Mouse (Mus musculus): ENCODE results near the gene Rrh. TPM values are rescaled to one million over a fixed set of nuclear protein-coding genes. Genes with fewer than 3 reads are reported as not detected.

The Rrh gene
- not detected in 2 replicates for polyA plus RNA-seq (2015; fragmentation: Nextera tagmentation; extraction: Ambion mirVana)

DNA sequence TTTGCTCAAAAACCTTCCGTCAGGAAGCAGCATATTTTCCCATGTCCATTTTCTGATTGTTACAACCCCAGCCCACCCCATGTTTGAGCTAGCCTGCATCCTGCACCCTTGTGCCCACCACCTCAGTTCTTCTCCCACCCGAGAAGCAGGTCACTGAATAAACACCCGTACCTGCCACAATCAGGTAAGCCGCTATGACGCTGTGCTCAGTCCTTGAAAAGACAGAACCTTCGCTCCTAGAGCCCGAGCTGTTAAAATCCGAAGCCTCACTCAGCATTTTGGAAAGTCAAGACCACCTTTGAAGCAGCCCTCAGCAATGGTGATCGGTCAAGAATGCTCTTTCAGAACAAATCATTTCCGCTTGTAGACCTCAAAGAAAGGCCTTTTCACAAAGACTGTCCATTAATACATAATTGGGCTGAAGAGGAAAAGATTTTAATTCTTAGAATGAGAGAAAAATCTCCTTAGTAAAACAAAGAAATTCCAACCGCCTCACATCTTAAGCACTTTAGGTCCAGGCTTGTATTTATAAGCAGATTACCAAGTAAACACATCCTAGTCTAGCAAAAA is at the start of gene Rrh:
TSS of gene Rrh (minus strand) at position 382 of the 570 bp plus-strand sequence.
- no peak for ATAC-seq (ENCODE audit: low read depth)
- Histone ChIP-seq H3K27me3 (ENCODE audit: control insufficient read depth, insufficient read depth, low read depth, low read length) (no peaks in the 10 kb centered on the region), H3K9me3 (replicated peaks; ENCODE audit: control insufficient read depth, low read length) (no peaks in the 10 kb centered on the region), H3K4me1 (ENCODE audit: control insufficient read depth, low read depth, low read length) (no peaks in the 10 kb centered on the region), H3K4me2 (ENCODE audit: low read depth, low read length) (no peak within 1 kb of the TSS), H3K36me3 (ENCODE audit: control insufficient read depth, insufficient read depth) (peaks cover 13% of the 10 kb centered on the region), H3K9ac (ENCODE audit: low read depth, low read length) (no peak within 1 kb of the TSS), H3K27ac (ENCODE audit: low read length) (no peak within 1 kb of the TSS), H3K4me3 (ENCODE audit: low read depth, low read length) (no peak within 1 kb of the TSS)
- 85% methylated on average over 11 of the region's 11 CpGs for WGBS (ENCODE audit: insufficient replicate concordance)

GRCm38 (mm10) chr3:129863698-129864097 is 41.3 kb upstream of the Rrh start:
- no peaks in the 10 kb centered on the region for H3K27me3 ChIP-seq (ENCODE audit: control insufficient read depth, insufficient read depth, low read depth, low read length)
- H3K36me3 ChIP-seq (ENCODE audit: control insufficient read depth, insufficient read depth) = peaks cover 7% of the 10 kb centered on the region
- no peaks in the 10 kb centered on the region for H3K4me1 ChIP-seq (ENCODE audit: control insufficient read depth, low read depth, low read length)
- 46% methylated on average over 14 of the region's 14 CpGs for WGBS (ENCODE audit: insufficient replicate concordance)
- H3K4me2 ChIP-seq (ENCODE audit: low read depth, low read length) = no peak overlapping the region
- ATAC-seq (ENCODE audit: low read depth) = no peak
- H3K9ac ChIP-seq (ENCODE audit: low read depth, low read length) = no peak overlapping the region
- no peaks in the 10 kb centered on the region for H3K9me3 ChIP-seq (replicated peaks; ENCODE audit: control insufficient read depth, low read length)
- no peak overlapping the region for H3K4me3 ChIP-seq (ENCODE audit: low read depth, low read length)
- H3K27ac ChIP-seq (ENCODE audit: low read length) = no peak overlapping the region

DNA sequence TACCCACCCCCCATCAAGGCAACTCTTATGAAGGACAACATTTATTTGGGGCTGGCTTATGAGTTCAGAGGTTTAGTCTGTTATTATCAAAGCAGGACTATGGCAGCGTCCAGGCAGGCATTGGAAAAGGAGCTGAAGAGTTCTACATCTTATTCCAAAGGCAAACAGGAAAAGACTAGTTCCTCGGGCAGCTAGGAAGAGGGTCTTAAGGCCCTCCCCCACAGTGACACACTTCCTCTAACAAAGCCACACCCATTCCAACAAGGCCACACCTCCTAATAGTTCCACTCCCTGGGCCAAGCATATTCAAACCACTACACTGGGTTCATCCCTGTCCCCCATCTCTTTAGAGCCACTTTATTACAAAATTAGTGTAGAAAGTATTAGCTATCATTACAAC is 40.2 kb upstream of the Rrh start:
- Histone ChIP-seq H3K4me2 (ENCODE audit: low read depth, low read length) (no peak overlapping the region), H3K4me3 (ENCODE audit: low read depth, low read length) (no peak overlapping the region), H3K27ac (ENCODE audit: low read length) (no peak overlapping the region), H3K9me3 (replicated peaks; ENCODE audit: control insufficient read depth, low read length) (no peaks in the 10 kb centered on the region; the same call in 1 of the 2 replicates), H3K36me3 (ENCODE audit: control insufficient read depth, insufficient read depth) (peaks cover 13% of the 10 kb centered on the region), H3K4me1 (ENCODE audit: control insufficient read depth, low read depth, low read length) (no peaks in the 10 kb centered on the region), H3K27me3 (ENCODE audit: control insufficient read depth, insufficient read depth, low read depth, low read length) (no peaks in the 10 kb centered on the region), H3K9ac (ENCODE audit: low read depth, low read length) (no peak overlapping the region)
- no peak for ATAC-seq (ENCODE audit: low read depth)
- WGBS (ENCODE audit: insufficient replicate concordance) = 43% methylated on average over 2 of the region's 2 CpGs

GRCm38 (mm10) chr3:129846846-129847245 is 24.5 kb upstream of the Rrh start:
- WGBS (ENCODE audit: insufficient replicate concordance) = 65% methylated on average over 7 of the region's 7 CpGs
- Histone ChIP-seq H3K36me3 (ENCODE audit: control insufficient read depth, insufficient read depth) (no peaks in the 10 kb centered on the region), H3K27me3 (ENCODE audit: control insufficient read depth, insufficient read depth, low read depth, low read length) (no peaks in the 10 kb centered on the region), H3K4me2 (ENCODE audit: low read depth, low read length) (no peak overlapping the region), H3K4me3 (ENCODE audit: low read depth, low read length) (no peak overlapping the region), H3K27ac (ENCODE audit: low read length) (no peak overlapping the region), H3K9ac (ENCODE audit: low read depth, low read length) (no peak overlapping the region), H3K9me3 (replicated peaks; ENCODE audit: control insufficient read depth, low read length) (no peaks in the 10 kb centered on the region), H3K4me1 (ENCODE audit: control insufficient read depth, low read depth, low read length) (peaks cover 2% of the 10 kb centered on the region)
- no peak for ATAC-seq (ENCODE audit: low read depth)

GRCm38 (mm10) chr3:129845868-129846267 is 23.5 kb upstream of the Rrh start:
- WGBS (ENCODE audit: insufficient replicate concordance) = 46% methylated on average over 2 of the region's 2 CpGs
- Histone ChIP-seq H3K9ac (ENCODE audit: low read depth, low read length) (no peak overlapping the region), H3K9me3 (replicated peaks; ENCODE audit: control insufficient read depth, low read length) (no peaks in the 10 kb centered on the region), H3K4me2 (ENCODE audit: low read depth, low read length) (no peak overlapping the region), H3K27me3 (ENCODE audit: control insufficient read depth, insufficient read depth, low read depth, low read length) (no peaks in the 10 kb centered on the region), H3K27ac (ENCODE audit: low read length) (no peak overlapping the region), H3K4me1 (ENCODE audit: control insufficient read depth, low read depth, low read length) (peaks cover 2% of the 10 kb centered on the region), H3K36me3 (ENCODE audit: control insufficient read depth, insufficient read depth) (no peaks in the 10 kb centered on the region), H3K4me3 (ENCODE audit: low read depth, low read length) (no peak overlapping the region)
- no peak for ATAC-seq (ENCODE audit: low read depth)

GRCm38 (mm10) chr3:129838017-129838416 is 15.6 kb upstream of the Rrh start:
- H3K4me3 ChIP-seq (ENCODE audit: low read depth, low read length) = peak overlapping the region; percentile 33
- peak; percentile 73 for ATAC-seq (ENCODE audit: low read depth)
- no peak overlapping the region; the same call in 1 of the 2 replicates for H3K9ac ChIP-seq (ENCODE audit: low read depth, low read length)
- no peaks in the 10 kb centered on the region for H3K27me3 ChIP-seq (ENCODE audit: control insufficient read depth, insufficient read depth, low read depth, low read length)
- WGBS (ENCODE audit: insufficient replicate concordance) = 48% methylated on average over 7 of the region's 7 CpGs
- no peaks in the 10 kb centered on the region for H3K9me3 ChIP-seq (replicated peaks; ENCODE audit: control insufficient read depth, low read length)
- 0 out of 2 replicates have a peak overlapping the region, but pooled peaks have one; percentile 29 for H3K27ac ChIP-seq (ENCODE audit: low read length)
- H3K4me1 ChIP-seq (ENCODE audit: control insufficient read depth, low read depth, low read length) = no peaks in the 10 kb centered on the region; the same call in 1 of the 2 replicates
- peak overlapping the region; percentile 35 for H3K4me2 ChIP-seq (ENCODE audit: low read depth, low read length)
- no peaks in the 10 kb centered on the region for H3K36me3 ChIP-seq (ENCODE audit: control insufficient read depth, insufficient read depth)

DNA sequence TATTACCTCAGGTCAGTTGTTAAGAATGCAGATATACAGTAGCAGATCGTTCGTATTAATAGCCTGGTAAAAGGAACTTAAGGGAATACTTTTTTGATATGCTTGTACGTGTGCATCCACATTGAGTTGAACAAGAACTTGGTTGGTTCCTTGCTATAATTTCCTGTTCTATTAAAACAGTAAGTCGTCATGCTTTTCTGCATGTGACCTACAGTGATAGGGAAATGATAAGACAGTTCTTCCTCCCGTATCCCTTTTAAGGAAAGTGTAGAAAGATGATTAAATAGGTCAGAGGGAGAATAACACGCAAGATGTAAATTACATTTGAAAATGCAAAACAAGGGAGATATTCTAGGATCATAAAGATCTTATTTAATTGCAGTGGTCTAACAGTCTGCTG is 14.6 kb upstream of the Rrh start:
- H3K4me2 ChIP-seq (ENCODE audit: low read depth, low read length) = no peak overlapping the region
- H3K36me3 ChIP-seq (ENCODE audit: control insufficient read depth, insufficient read depth) = no peaks in the 10 kb centered on the region
- H3K4me3 ChIP-seq (ENCODE audit: low read depth, low read length) = peak overlapping the region; percentile 33
- no peaks in the 10 kb centered on the region for H3K9me3 ChIP-seq (replicated peaks; ENCODE audit: control insufficient read depth, low read length)
- H3K27me3 ChIP-seq (ENCODE audit: control insufficient read depth, insufficient read depth, low read depth, low read length) = no peaks in the 10 kb centered on the region
- 46% methylated on average over 6 of the region's 6 CpGs for WGBS (ENCODE audit: insufficient replicate concordance)
- no peak for ATAC-seq (ENCODE audit: low read depth)
- no peaks in the 10 kb centered on the region; the same call in 1 of the 2 replicates for H3K4me1 ChIP-seq (ENCODE audit: control insufficient read depth, low read depth, low read length)
- no peak overlapping the region for H3K27ac ChIP-seq (ENCODE audit: low read length)
- no peak overlapping the region; the same call in 1 of the 2 replicates for H3K9ac ChIP-seq (ENCODE audit: low read depth, low read length)

DNA sequence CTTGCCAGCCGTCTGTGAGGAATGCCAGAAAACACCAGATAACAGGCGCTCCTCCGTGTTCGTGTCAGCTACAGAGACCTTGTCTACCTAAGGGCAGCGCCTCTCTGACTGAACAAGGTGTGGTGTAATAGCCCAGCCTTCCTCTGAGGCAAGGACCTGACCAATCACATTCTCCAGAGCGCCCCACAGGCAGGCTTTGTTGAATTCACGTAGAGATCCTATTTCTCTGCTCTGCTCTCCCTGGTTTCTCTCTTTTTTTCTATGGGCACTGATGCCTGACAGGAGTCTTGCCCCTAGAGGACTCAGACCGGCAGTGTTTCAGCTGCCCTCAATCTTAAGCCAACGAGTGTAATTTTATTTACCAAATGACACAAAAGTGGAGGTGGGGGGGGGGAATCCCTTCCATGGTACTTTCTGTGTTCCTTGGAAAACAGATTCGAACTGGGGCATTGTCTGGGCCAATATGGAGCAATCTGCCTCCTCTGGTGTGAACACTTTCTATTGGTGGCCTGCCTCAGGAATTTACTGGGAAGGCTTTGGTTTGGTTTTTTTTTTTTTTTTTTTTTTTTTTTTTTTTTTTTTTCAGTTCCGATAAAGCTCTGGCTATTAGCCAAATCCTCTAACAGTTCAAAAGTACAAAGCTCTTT is 13.8 kb upstream of the Rrh start:
- Histone ChIP-seq H3K9me3 (replicated peaks; ENCODE audit: control insufficient read depth, low read length) (no peaks in the 10 kb centered on the region), H3K4me2 (ENCODE audit: low read depth, low read length) (peak overlapping the region; percentile 44), H3K4me1 (ENCODE audit: control insufficient read depth, low read depth, low read length) (no peaks in the 10 kb centered on the region; the same call in 1 of the 2 replicates), H3K9ac (ENCODE audit: low read depth, low read length) (peak overlapping the region; percentile 12; the same call in 1 of the 2 replicates), H3K27me3 (ENCODE audit: control insufficient read depth, insufficient read depth, low read depth, low read length) (no peaks in the 10 kb centered on the region), H3K27ac (ENCODE audit: low read length) (peak overlapping the region; percentile 86), H3K36me3 (ENCODE audit: control insufficient read depth, insufficient read depth) (no peaks in the 10 kb centered on the region), H3K4me3 (ENCODE audit: low read depth, low read length) (peak overlapping the region; percentile 11)
- ATAC-seq (ENCODE audit: low read depth) = peak; percentile 61
- 18% methylated on average over 11 of the region's 11 CpGs for WGBS (ENCODE audit: insufficient replicate concordance)

DNA sequence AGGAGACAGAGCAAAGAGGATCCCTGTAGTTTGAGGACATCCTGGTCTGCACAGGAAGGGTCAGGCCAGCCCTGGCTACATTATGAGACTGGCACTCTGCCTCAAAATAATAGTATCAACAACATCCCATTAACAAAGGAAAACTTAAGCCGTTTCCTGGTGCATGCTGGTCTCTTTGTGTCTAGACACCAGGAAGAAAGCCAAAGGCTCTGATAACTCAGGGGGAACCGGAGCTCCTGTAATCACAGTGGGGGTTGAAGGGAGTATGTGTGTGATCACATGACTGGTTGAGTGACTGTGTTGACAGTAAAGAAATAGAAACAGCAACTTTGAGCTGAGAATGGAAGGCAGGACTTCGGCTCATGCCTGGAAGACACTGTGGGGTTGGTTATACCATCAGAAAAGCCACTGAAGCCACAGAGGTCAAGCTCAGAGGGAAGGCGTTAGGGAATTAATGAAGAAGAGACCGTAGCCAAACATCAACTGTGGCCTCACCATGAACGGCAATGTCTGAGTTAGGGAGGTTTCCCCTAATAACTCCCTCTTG is 13.1 kb upstream of the Rrh start, which contains the start of gene Cfi:
TSS of gene Cfi (plus strand) at position 497 of the 547 bp plus-strand sequence.
- H3K27me3 ChIP-seq (ENCODE audit: control insufficient read depth, insufficient read depth, low read depth, low read length) = no peaks in the 10 kb centered on the region
- ATAC-seq (ENCODE audit: low read depth) = no peak
- peak within 1 kb of the TSS; percentile 86 for H3K27ac ChIP-seq (ENCODE audit: low read length)
- H3K4me1 ChIP-seq (ENCODE audit: control insufficient read depth, low read depth, low read length) = no peaks in the 10 kb centered on the region; the same call in 1 of the 2 replicates
- peak within 1 kb of the TSS; percentile 44 for H3K4me2 ChIP-seq (ENCODE audit: low read depth, low read length)
- H3K36me3 ChIP-seq (ENCODE audit: control insufficient read depth, insufficient read depth) = no peaks in the 10 kb centered on the region
- peak within 1 kb of the TSS; percentile 33 for H3K4me3 ChIP-seq (ENCODE audit: low read depth, low read length)
- peak within 1 kb of the TSS; percentile 12; the same call in 1 of the 2 replicates for H3K9ac ChIP-seq (ENCODE audit: low read depth, low read length)
- 45% methylated on average over 6 of the region's 6 CpGs for WGBS (ENCODE audit: insufficient replicate concordance)
- no peaks in the 10 kb centered on the region for H3K9me3 ChIP-seq (replicated peaks; ENCODE audit: control insufficient read depth, low read length)

Data from liver, embryonic 16.5 days (tissue).